Mouse (Mus musculus) ES-E14 (cell line): ENCODE measurements around the gene Gm38119. TPM values are rescaled to one million over a fixed set of nuclear protein-coding genes. Genes with fewer than 3 reads are reported as not detected.
"Not testable (repeated sequence)": the region's sequence is repeated elsewhere in the genome, so short reads cannot be mapped to it uniquely, and the experiment has no call there.

Experiments used
- DNase-seq: peaks from one replicate; pipeline ENCODE4 v3.0.0-alpha.2; 2013; ENCODE audit warnings: low read depth, low spot score
- H3K27ac ChIP-seq: 2 replicates; pipeline ENCODE4 v1.5.1; 2012; ENCODE audit warnings: low read depth, mild to moderate bottlenecking, low read length, moderate library complexity, mixed read lengths; ENCODE audit not compliant: poor library complexity, insufficient read depth, severe bottlenecking
- H3K36me3 ChIP-seq: 2 replicates; pipeline ENCODE4 v1.6.1; 2012; ENCODE audit warnings: mild to moderate bottlenecking, low read length, moderate library complexity, mixed read lengths; ENCODE audit not compliant: control insufficient read depth, poor library complexity, insufficient read depth, severe bottlenecking
- H3K4me1 ChIP-seq, 2 experiments: fragments of 150-350 bp in 1 of 2; sonication (generic) in 1 of 2; 2 replicates each; pipeline ENCODE4 v1.6.1; 2012; ENCODE audit warnings: low read length in 2 of 2, mild to moderate bottlenecking in 1 of 2, mixed read lengths in 1 of 2; ENCODE audit not compliant: control insufficient read depth in 2 of 2, insufficient read depth in 2 of 2, poor library complexity in 1 of 2
- H3K4me3 ChIP-seq, 2 experiments: fragments of 150-350 bp in 1 of 2; sonication (generic) in 1 of 2; 2 replicates each; pipeline ENCODE4 v1.5.1; 2012; ENCODE audit warnings: low read length in 2 of 2, low read depth in 1 of 2, mild to moderate bottlenecking in 1 of 2, mixed read lengths in 1 of 2; ENCODE audit not compliant: insufficient read depth in 1 of 2, poor library complexity in 1 of 2, severe bottlenecking in 1 of 2
- H3K9ac ChIP-seq: 2 replicates; pipeline ENCODE4 v1.6.1; 2012; ENCODE audit warnings: low read depth, mild to moderate bottlenecking, low read length, mixed read lengths; ENCODE audit not compliant: poor library complexity, insufficient read depth, severe bottlenecking
- H3K9me3 ChIP-seq: fragments of 150-350 bp; sonication (generic); 2 replicates; pipeline ENCODE4 v1.6.1; 2012; ENCODE audit warnings: low read depth, mild to moderate bottlenecking, low read length; ENCODE audit not compliant: control insufficient read depth, insufficient read depth
- CHD2 ChIP-seq: IDR thresholded peaks from 2 replicates; pipeline ENCODE4 v1.6.1; 2014; ENCODE audit warnings: mild to moderate bottlenecking, low read depth, low read length, inconsistent platforms
- HCFC1 ChIP-seq: IDR thresholded peaks from 2 replicates; pipeline ENCODE4 v1.6.1; 2012; ENCODE audit warnings: low read length, inconsistent platforms, borderline replicate concordance; ENCODE audit not compliant: insufficient read depth
- MAFK ChIP-seq: IDR thresholded peaks from 2 replicates; pipeline ENCODE4 v1.6.1; 2014; ENCODE audit warnings: mild to moderate bottlenecking, low read depth, low read length, inconsistent platforms; ENCODE audit not compliant: insufficient read depth
- ZC3H11A ChIP-seq: IDR thresholded peaks from 2 replicates; pipeline ENCODE4 v1.6.1; 2012; ENCODE audit warnings: low read depth, mild to moderate bottlenecking, inconsistent platforms, low read length, borderline replicate concordance
- ZNF384 ChIP-seq: IDR thresholded peaks from 2 replicates; pipeline ENCODE4 v1.6.1; 2012; ENCODE audit warnings: low read depth, low read length, inconsistent platforms
- in situ Hi-C, 2 experiments: fragments of 600-800 bp; cut with MboI; formaldehyde crosslinking; loops; one replicate each; pipeline ENCODE4 v1.15.1; 2025; ENCODE audit warnings: low sequenced_read_pairs in 2 of 2, inconsistent platforms in 1 of 2; ENCODE audit not compliant: unreplicated experiment in 2 of 2
- total RNA-seq: library from RNA; depleted of rRNA; stranded (reverse); fragments of 300-350 nt; gene quantifications from 2 replicates; pipeline ENCODE4 v1.2.3, GENCODE M21; 2012; rRNA removed

Gm38119 gene
- total RNA-seq, 1 experiment: not detected

DNA sequence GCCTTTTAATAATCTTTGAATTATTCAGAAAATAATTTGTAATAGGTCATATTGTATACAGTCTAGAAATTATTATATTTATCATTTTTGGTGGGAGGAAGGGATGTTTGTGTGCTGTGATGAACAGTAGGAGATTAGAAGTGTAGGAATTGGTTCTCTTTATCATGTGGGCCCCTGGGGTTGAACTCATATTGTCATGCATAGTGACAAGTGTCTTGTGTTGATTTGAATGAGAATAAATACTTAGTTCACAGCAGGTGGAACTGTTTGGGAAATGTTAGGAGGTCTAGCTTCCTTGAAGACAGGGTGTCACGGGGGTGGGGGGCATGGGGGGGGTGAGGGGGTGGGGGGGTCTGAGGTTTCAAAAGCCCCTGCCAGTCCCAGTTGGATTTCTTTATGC lies 44.3 kb downstream of the Gm38119 start:
- H3K27ac ChIP-seq: no peak overlapping the region
- TF ChIP-seq ZC3H11A (no peak), MAFK (no peak), CHD2 (no peak), HCFC1 (no peak), ZNF384 (no peak)
- no peaks in the 10 kb centered on the region for H3K36me3 ChIP-seq
- no peak overlapping the region for H3K4me3 ChIP-seq
- 0 out of 4 replicates have a peak, but pooled peaks cover 0 to 2% of the 10 kb centered on the region in 2 experiments for H3K4me1 ChIP-seq
- in situ Hi-C loops: no loop called here
- DNase-seq: peak; percentile 33
- H3K9me3 ChIP-seq: no peaks in the 10 kb centered on the region
- H3K9ac ChIP-seq: no peak overlapping the region

DNA sequence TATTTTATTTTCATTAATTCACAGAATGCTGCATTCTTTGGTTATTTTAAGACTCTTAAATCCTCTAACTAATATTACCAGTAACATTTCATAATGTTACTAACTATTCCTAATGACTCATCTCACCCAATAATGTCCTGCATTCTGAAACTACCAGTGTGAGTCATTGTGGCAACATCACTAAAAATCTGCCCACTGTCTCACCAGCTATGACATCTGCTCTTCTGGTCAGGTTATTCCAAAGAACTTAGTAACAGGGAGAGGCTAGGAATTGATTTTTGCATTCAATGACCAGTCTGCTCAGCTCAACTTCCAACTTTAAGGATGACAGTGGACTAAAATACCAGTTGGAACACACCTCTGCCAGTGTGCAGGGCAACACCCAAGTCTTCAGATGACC lies 47.2 kb downstream of the Gm38119 start:
- no peak overlapping the region for H3K9ac ChIP-seq

DNA sequence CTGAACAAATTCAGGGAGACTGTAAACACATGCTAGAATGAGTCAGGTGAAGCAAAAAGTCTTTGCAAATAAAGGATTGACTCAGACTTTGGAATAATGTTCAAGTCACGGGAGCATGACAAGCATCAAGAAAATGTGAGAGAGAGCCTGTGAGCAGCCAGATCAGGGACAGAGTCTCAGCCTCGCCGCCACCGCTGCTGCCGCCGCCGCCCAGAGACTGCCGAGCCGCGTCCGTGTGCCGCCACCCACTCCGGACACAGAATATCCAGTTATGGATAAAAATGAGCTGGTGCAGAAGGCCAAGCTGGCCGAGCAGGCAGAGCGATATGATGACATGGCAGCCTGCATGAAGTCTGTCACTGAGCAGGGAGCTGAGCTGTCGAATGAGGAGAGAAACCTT lies 49.7 kb downstream of the Gm38119 start:
- in situ Hi-C loops, H3K4me1 ChIP-seq, DNase-seq, H3K36me3 ChIP-seq, H3K27ac ChIP-seq, H3K9me3 ChIP-seq: not testable (repeated sequence)
- H3K4me3 ChIP-seq: peak overlapping the region; percentile 8 to 52; a peak in 3 of 4 replicates
- H3K9ac ChIP-seq: 0 out of 2 replicates have a peak overlapping the region, but pooled peaks have one; percentile 13

More for the DNA sequence above, 47.2 kb downstream of the Gm38119 start:
- in situ Hi-C loops: no loop called here
- Histone ChIP-seq H3K4me1 (0 out of 4 replicates have a peak, but pooled peaks cover 0 to 2% of the 10 kb centered on the region in 2 experiments), H3K4me3 (no peak overlapping the region), H3K9me3 (no peaks in the 10 kb centered on the region), H3K27ac (no peak overlapping the region), H3K36me3 (no peaks in the 10 kb centered on the region)
- DNase-seq: no peak
- no peak for TF ChIP-seq CHD2
- no peak for TF ChIP-seq MAFK
- TF ChIP-seq ZNF384: no peak
- no peak for TF ChIP-seq ZC3H11A
- no peak for TF ChIP-seq HCFC1

Other genes starting within 250 kb of the Gm38119 start
- gene Sprr4, start 238.6 kb downstream of the Gm38119 start, total RNA-seq: not detected in 2 replicates
- gene 2310046K23Rik, start 204.6 kb downstream of the Gm38119 start, total RNA-seq: not detected in 2 replicates
- 0.21 and 0.45 TPM in 2 replicates for gene Ivl, start 165.4 kb downstream of the Gm38119 start, total RNA-seq
- gene Smcp, start 150.1 kb downstream of the Gm38119 start, total RNA-seq: not detected in 2 replicates
- not detected in 2 replicates for gene 2210017I01Rik, start 131.6 kb downstream of the Gm38119 start, total RNA-seq
- not detected in 2 replicates for gene Lce6a, start 117.4 kb downstream of the Gm38119 start, total RNA-seq
- not detected in 2 replicates for gene Lce1a1, start 90.8 kb downstream of the Gm38119 start, total RNA-seq
- not detected in 2 replicates for gene Lce1b, start 82.2 kb downstream of the Gm38119 start, total RNA-seq
- not detected in 2 replicates for gene Lce1a2, start 68.8 kb downstream of the Gm38119 start, total RNA-seq
- gene Lce1c, start 59.8 kb downstream of the Gm38119 start, total RNA-seq: not detected in 2 replicates
- not detected in 2 replicates for gene Lce1d, start 51.9 kb downstream of the Gm38119 start, total RNA-seq
- not detected in 2 replicates for gene Lce1e, start 30.0 kb downstream of the Gm38119 start, total RNA-seq
- not detected in 2 replicates for gene Lce1f, start 18.7 kb downstream of the Gm38119 start, total RNA-seq
- gene Lce1g, start 13.2 kb upstream of the Gm38119 start, total RNA-seq: not detected in 2 replicates
- 4.7 TPM in 1 of 2 replicates, not detected in the other for gene Lce1h, start 26.0 kb upstream of the Gm38119 start, total RNA-seq
- gene Lce1i, start 39.8 kb upstream of the Gm38119 start, total RNA-seq: not detected in 2 replicates
- not detected in 2 replicates for gene Lce1j, start 51.4 kb upstream of the Gm38119 start, total RNA-seq
- gene Lce1k, start 68.8 kb upstream of the Gm38119 start, total RNA-seq: not detected in 2 replicates
- gene Kprp, start 88.2 kb upstream of the Gm38119 start, total RNA-seq: not detected in 2 replicates
- gene Lce1l, start 112.2 kb upstream of the Gm38119 start, total RNA-seq: not detected in 2 replicates
- not detected in 2 replicates for gene 2310050C09Rik, start 131.1 kb upstream of the Gm38119 start, total RNA-seq
- not detected in 2 replicates for gene Lce3a, start 187.1 kb upstream of the Gm38119 start, total RNA-seq
- not detected in 2 replicates for gene Lce3b, start 193.9 kb upstream of the Gm38119 start, total RNA-seq
- not detected in 2 replicates for gene Lce3c, start 205.4 kb upstream of the Gm38119 start, total RNA-seq
- gene Lce3d, start 218.3 kb upstream of the Gm38119 start, total RNA-seq: not detected in 2 replicates
- not detected in 2 replicates for gene Lce3e, start 228.0 kb upstream of the Gm38119 start, total RNA-seq